Mouse (Mus musculus) kidney, adult 18-20 months (tissue): ENCODE data around the gene Fosl2.

Experiments
- DNase-seq: peaks from one replicate; pipeline ENCODE4 v3.0.0; 2021

The Fosl2 gene

DNA sequence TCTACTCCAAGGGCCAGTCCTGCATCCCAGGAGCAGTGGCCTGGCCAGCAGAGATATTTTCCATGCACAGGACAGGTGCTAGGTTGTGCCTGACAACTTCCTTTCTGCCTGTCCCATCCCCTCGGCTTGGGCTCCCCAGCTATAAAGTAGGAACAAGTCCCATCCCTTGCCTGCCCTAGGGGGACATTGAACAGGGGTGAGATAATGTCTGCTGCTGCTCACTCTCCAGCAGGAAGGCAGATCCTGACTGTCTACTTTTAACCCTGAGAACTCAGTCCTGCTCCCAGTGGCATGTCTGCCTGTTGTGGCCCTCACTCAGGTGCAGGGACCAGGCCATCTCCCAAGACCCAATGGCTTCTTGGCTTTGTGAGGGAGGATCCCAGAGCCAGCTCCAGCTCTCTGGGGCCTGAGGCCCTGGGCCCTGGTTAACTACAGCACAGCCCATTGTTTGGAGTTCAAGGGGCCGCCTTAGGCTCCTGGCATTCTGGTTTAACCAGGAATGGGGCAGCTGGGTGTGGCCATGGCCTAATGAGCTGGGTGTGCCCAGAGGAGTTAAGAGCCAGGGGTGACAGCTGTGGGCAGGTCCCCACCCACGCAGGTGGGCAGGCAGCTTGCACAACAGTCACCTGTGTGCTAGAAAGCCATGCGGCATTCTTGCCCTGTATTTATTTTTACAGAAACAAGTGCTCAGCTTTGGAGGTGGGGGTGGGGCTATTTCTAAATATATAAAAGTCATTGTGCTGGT lies 47.5 kb downstream of the Fosl2 start:
- no peak for DNase-seq

DNA sequence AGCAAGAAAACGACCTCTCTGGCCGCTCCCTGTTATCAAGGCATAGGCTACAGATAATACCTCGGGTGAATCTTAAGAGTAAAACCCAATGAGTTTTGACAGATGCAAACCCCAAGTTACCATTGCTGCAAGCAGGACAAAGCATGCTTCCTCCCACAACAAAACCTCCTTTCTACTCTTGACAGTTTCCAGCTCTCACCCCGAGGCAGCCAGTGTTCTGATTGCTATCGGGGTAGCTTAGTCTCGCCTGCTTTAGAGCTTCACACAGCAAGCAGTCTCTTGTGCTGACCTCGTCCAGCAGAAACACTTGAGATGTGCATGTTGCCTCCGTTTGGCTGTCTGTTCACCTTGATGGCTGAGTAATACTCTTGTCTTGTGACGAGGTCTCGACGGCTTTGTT lies 52.1 kb downstream of the Fosl2 start:
- no peak for DNase-seq

DNA sequence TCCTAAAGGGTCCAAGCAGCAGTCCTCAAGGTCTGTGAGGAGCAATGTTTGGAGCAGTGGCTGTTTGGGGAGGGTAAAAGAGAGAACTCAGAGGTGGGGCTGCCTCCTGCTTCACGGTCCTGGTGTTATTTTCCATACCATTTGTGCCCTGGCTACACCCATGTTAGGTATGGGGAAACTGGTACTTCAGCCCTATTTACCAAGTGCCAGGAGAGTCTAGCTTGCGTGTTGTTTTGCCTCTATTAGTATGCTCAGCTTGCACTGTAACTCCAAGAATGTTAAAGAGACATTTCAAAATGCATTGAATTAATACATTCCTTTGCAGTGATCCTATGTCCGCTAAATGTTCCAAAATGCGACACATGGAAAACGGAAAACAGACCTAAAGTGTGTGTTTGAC lies 55.7 kb downstream of the Fosl2 start:
- DNase-seq, result no peak

DNA sequence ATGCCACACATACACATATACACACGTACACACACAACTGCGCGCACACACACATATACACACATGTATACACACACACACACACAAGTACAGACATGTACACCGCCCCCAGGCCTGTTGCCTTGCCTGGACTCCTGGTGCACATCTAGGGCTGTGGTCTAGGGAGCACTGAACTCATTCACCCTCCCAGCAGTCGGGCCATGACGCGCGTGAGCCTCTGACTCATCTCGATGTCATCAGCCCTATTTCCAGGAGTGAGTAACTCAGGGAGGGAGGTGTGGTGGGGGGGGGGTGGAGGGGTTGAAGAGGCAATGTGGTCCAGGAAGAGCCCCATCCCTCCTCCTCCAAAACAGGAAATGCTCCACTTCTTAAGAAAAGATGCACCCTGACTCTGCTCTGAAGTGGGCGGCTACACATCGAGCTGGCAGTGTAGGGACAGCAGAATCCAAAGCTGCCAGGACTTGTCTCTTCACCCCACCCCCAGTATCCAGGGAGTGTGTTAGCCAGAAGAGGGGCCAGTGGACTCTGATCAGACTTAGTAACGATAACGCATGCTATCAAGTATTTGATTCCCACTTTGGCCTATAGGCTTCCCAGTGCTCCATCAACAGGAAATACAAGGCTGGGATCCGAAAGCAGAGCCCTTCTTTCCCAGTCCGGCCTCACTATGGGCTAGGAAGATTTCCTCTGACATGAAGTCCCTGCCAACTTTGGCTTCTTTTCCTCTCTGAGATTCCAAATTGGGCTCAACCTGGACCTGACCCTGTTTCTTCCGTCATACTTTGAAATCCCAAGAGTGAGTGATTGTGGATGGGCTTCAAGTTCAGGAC lies 56.6 kb downstream of the Fosl2 start:
- no peak for DNase-seq

DNA sequence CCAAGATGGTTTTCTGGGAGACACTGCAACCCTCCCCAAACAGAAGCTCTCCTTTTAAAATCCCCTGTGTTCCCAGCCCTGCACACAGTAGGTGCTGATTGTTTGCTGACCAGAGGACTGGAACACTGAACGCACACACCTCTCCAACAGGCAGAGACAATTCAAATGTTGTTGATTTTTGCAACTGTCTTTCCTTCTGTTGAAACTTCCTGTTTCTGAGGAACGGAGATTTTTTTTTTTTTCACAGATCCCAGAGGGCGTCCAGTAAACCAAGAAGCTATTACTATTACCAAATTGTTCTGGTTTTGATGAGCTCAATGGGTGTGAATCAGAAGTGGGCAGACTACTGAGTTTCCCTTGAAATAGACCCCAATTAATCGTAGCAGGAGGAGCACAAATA lies 58.6 kb downstream of the Fosl2 start:
- DNase-seq, result no peak

DNA sequence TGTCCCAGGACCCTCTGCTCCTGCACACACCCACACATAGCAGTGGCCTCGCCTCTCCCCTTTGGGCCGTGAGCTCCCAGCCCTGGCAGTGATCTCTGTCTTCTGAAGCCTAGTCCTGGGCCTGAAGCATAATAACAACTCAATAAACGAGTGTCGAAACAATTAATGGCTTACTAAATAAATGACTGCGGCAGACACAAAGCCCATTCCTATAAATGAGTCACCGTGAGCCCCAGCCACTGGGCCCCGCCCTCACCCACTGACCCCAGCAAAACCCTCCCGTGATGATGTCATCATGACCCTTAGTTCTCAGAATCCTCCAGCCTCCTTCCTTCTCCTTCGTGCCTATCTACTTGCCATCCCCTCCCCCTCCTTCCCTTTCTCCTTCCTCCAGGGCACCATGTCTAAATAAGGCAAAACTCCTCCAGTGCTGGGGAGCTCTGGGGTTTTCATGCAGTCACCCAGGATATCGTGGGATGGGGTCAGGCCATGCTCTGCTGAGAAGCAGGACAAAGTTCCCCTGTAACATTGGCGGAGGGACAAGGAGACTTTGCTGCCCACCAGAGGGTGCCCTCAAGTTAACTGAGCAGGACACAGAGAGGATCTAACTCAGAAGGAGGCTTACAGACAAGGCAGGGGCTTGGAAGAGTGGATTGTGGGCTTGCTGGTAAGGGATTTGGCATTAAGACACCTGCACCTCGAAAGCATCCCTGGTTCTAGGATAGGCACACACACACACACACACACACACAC lies 60.4 kb downstream of the Fosl2 start:
- DNase-seq, result peak; percentile 17

DNA sequence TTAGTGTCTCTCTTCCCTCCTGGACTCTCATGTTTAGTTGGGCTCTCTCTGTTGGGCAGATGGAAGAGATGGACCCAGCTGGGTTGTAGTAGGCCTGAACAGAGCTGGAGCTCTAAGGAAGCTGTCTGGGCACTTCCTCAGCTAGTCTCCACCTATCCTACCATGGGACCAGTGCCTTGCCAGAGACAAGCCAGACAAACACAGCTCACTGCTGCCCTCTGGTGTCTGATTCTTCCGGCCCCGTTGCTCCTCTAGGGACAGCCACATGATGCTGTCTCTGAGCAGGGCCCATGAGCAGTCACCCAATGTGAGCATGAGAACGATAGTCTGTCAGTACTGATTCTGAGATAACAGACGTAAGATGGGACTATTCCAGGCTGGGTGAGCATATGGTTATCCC lies 62.1 kb downstream of the Fosl2 start:
- peak; percentile 94 for DNase-seq

DNA sequence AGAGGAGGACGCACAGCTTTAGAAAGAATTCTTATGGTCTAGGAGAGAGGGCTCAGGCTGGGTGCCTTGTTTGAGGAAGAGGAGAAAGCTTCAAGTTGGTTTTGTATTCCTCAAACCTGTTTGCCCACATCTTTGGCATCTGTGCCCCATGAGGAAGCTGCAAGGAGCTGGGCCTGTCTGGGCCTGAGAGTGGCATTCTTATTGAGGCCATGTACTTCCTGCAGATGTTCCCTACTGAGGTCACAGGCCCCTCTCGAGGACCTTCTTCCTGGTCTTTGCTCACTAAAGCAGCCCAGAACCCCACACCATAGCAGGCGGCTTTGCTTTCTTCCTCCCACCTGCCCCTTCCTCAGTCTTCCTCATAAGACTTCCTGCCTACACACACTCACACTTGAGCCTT lies 63.5 kb downstream of the Fosl2 start:
- no peak for DNase-seq

DNA sequence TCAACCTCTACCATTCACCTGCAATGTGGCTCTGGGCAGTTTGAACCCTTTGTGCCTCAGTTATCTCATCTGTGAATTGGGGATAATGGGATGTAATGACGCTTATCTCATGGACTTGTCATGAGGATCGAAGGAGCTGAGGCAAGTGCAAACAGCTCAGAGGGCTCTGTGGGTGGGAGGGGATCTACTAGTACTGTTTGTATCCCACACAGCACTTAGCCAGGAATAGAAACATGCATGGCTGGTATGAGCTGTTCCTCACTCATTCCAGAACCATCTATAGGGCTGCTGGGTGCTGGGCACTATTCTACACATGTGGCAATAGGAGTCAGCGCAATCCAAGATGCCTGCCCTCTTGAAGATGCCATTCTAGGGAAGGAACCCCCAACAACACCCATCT lies 64.0 kb downstream of the Fosl2 start:
- no peak for DNase-seq

DNA sequence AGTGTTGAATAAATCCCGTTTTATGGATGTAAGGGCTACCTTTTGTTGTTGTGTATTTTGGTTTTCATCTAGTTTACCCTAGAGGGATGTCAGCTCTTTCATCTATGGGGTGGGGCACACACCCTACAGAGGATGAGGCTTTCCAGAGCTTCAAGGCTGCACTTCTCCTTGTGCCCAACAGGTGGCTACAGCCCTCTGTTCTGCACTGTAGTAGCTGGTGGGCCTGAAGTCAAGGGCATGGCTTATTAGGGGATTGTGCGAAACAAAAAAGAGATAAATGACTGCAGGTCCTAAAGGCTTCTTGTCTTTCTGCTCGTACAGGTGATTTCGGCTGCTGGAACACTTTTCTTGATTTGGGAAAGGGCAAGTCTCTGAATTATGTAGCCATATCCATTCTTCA lies 69.1 kb downstream of the Fosl2 start:
- DNase-seq, result no peak

DNA sequence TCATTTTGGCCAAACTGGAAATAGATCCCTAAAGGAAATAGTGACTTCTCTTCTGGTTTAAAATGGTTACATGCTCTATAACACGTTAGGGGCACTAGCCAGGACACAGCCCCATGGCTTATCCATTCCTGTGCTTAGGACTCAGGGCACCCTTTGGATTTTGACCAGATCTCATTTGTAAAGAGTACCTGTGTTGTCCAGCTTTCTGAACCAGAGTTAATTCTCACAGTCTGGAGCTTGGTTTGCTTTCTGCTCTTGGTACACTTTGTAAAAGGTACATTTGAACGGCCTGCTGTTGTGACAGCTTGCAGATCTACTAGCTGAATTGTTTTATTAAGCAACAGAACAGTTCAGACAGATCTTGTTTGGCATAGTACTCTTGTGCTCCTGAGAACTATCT lies 71.1 kb downstream of the Fosl2 start:
- DNase-seq, result no peak
